Mouse (Mus musculus) liver, embryonic 14.5 days (tissue): ENCODE data around the gene Hspa12a. TPM values are rescaled to one million over a fixed set of nuclear protein-coding genes. Genes with fewer than 3 reads are reported as not detected.

ENCODE experiments used
- ATAC-seq: fragments of 200-750 bp; cut with Nextera tagmentation; 2 replicates; pipeline ENCODE4 v1.8.0; 2017; ENCODE audit warnings: moderate number of reproducible peaks, mild to moderate bottlenecking, moderate library complexity; ENCODE audit not compliant: insufficient read depth
- DNase-seq, 3 experiments: peaks; one replicate each; pipeline ENCODE4 v3.0.0-alpha.2; 2012 to 2013; ENCODE audit warnings: low read depth in 3 of 3, low spot score in 3 of 3
- H3K27ac ChIP-seq: fragments of 300-500 bp; sonication (generic); 2 replicates; pipeline ENCODE4 v1.5.1; 2014; ENCODE audit warnings: moderate library complexity, mild to moderate bottlenecking, control low read depth, inconsistent platforms
- H3K27me3 ChIP-seq: fragments of 300-500 bp; sonication (generic); 2 replicates; pipeline ENCODE4 v1.6.1; 2014; ENCODE audit warnings: mild to moderate bottlenecking, low read length, moderate library complexity; ENCODE audit not compliant: control insufficient read depth, insufficient read depth
- H3K36me3 ChIP-seq: fragments of 300-500 bp; sonication (generic); replicated peaks from 2 replicates; pipeline ENCODE4 v1.6.1; 2014; ENCODE audit warnings: low read depth; ENCODE audit not compliant: control insufficient read depth, insufficient read depth
- H3K4me1 ChIP-seq, 2 experiments: fragments of 200-500 bp in 1 of 2; fragments of 300-500 bp in 1 of 2; sonication (generic) in 1 of 2; replicated peaks; 2 replicates each; pipeline ENCODE4 v1.6.1; 2012 to 2014; ENCODE audit warnings: antibody characterized with exemption in 1 of 2, inconsistent platforms in 1 of 2, low read length in 1 of 2; ENCODE audit not compliant: control insufficient read depth in 2 of 2, insufficient read depth in 2 of 2
- H3K4me2 ChIP-seq: fragments of 300-500 bp; sonication (generic); 2 replicates; pipeline ENCODE4 v1.6.1; 2014; ENCODE audit warnings: low read depth, mild to moderate bottlenecking, control low read depth, moderate library complexity
- H3K4me3 ChIP-seq, 2 experiments: fragments of 200-500 bp in 1 of 2; fragments of 300-500 bp in 1 of 2; sonication (generic) in 1 of 2; 2 replicates each; pipeline ENCODE4 v1.5.1; 2012 to 2014; ENCODE audit warnings: low read depth in 2 of 2, low read length in 2 of 2, mild to moderate bottlenecking in 2 of 2, control low read depth in 1 of 2, inconsistent platforms in 1 of 2, moderate library complexity in 1 of 2; ENCODE audit not compliant: insufficient read depth in 1 of 2
- H3K9ac ChIP-seq: fragments of 300-500 bp; sonication (generic); replicated peaks from 2 replicates; pipeline ENCODE4 v1.6.1; 2014; ENCODE audit warnings: mild to moderate bottlenecking, control low read depth, moderate library complexity
- H3K9me3 ChIP-seq: fragments of 300-500 bp; sonication (generic); 2 replicates; pipeline ENCODE4 v1.6.1; 2016; ENCODE audit warnings: low read length, mixed read lengths; ENCODE audit not compliant: control insufficient read depth
- CTCF ChIP-seq: IDR thresholded peaks from 2 replicates; pipeline ENCODE4 v1.5.1; 2016; ENCODE audit warnings: antibody characterized with exemption, low read depth, control low read depth
- EP300 ChIP-seq: IDR thresholded peaks from 2 replicates; pipeline ENCODE4 v1.6.1; 2016; ENCODE audit warnings: antibody characterized with exemption, low read depth
- WGBS: fragments of 180-500 bp; shearing (Covaris S2); extraction: QIAGEN DNeasy Blood & Tissue Kit; methylation state at CpG from one replicate; pipeline ENCODE4 v1.1.7; 2014; ENCODE audit not compliant: insufficient replicate concordance; 5-methylcytosine and 5-hydroxymethylcytosine counted together
- polyA plus RNA-seq, 2 experiments: library from polyadenylated mRNA; depleted of rRNA in 1 of 2; stranded (reverse) in 1 of 2; unstranded in 1 of 2; fragments of >200 nt; fragmentation: Nextera tagmentation in 1 of 2; extraction: Ambion mirVana in 1 of 2; gene quantifications; 2 replicates each; pipeline versions ENCODE4 v1.2.1 to v1.2.3; 2012 to 2014

Gene Hspa12a
- polyA plus RNA-seq, 2 experiments, result 0.19 to 0.25 TPM

GRCm38 (mm10) chr19:58849333-58850131, 93.9 kb downstream of the Hspa12a start:
- Histone ChIP-seq H3K27ac (no peak overlapping the region), H3K4me2 (no peak overlapping the region), H3K9me3 (no peaks in the 10 kb centered on the region), H3K9ac (no peak overlapping the region), H3K4me3 (no peak overlapping the region), H3K27me3 (no peaks in the 10 kb centered on the region), H3K36me3 (no peaks in the 10 kb centered on the region), H3K4me1 (peaks cover 0 to 5% of the 10 kb centered on the region in 2 experiments; a peak in 1 of 4 replicates)
- TF ChIP-seq EP300 (no peak), CTCF (no peak)
- 38% methylated on average over 13 of the region's 13 CpGs for WGBS
- DNase-seq (no peak), ATAC-seq (no peak)

- no peak overlapping the region for H3K27ac ChIP-seq
- WGBS, result 57% methylated on average over 3 of the region's 3 CpGs
- H3K36me3 ChIP-seq, result no peaks in the 10 kb centered on the region
- H3K4me3 ChIP-seq, result no peak overlapping the region
- ATAC-seq (no peak), DNase-seq (no peak)
- TF ChIP-seq EP300 (no peak), CTCF (no peak)
- H3K9me3 ChIP-seq, result no peaks in the 10 kb centered on the region
- no peaks in the 10 kb centered on the region for H3K27me3 ChIP-seq
- no peak overlapping the region for H3K4me2 ChIP-seq
- no peak overlapping the region for H3K9ac ChIP-seq
- H3K4me1 ChIP-seq, result no peaks in the 10 kb centered on the region
These were observed 99.8 kb downstream of the Hspa12a start for GRCm38 (mm10) chr19:58843606-58844005.

GRCm38 (mm10) chr19:58840721-58841271, 102.7 kb downstream of the Hspa12a start:
- no peak overlapping the region for H3K4me2 ChIP-seq
- no peaks in the 10 kb centered on the region for H3K9me3 ChIP-seq
- H3K36me3 ChIP-seq, result no peaks in the 10 kb centered on the region
- ATAC-seq, result no peak
- no peak overlapping the region for H3K27ac ChIP-seq
- H3K4me3 ChIP-seq, result no peak overlapping the region
- H3K4me1 ChIP-seq, result no peaks in the 10 kb centered on the region
- H3K9ac ChIP-seq, result no peak overlapping the region
- no peak for DNase-seq
- H3K27me3 ChIP-seq, result no peaks in the 10 kb centered on the region
- 71% methylated on average over 5 of the region's 5 CpGs for WGBS
- TF ChIP-seq EP300, result no peak
- TF ChIP-seq CTCF, result no peak

GRCm38 (mm10) chr19:58839806-58840205, 103.6 kb downstream of the Hspa12a start:
- TF ChIP-seq CTCF (no peak), EP300 (no peak)
- ATAC-seq (no peak), DNase-seq (no peak)
- Histone ChIP-seq H3K4me2 (no peak overlapping the region), H3K9ac (no peak overlapping the region), H3K27me3 (no peaks in the 10 kb centered on the region), H3K4me3 (no peak overlapping the region), H3K9me3 (no peaks in the 10 kb centered on the region), H3K4me1 (no peaks in the 10 kb centered on the region), H3K36me3 (no peaks in the 10 kb centered on the region), H3K27ac (no peak overlapping the region)
- 62% methylated on average over 4 of the region's 4 CpGs for WGBS

GRCm38 (mm10) chr19:58839345-58839744, 104.1 kb downstream of the Hspa12a start:
- H3K27me3 ChIP-seq, result no peaks in the 10 kb centered on the region
- H3K36me3 ChIP-seq, result no peaks in the 10 kb centered on the region
- H3K9ac ChIP-seq, result no peak overlapping the region
- H3K27ac ChIP-seq, result no peak overlapping the region
- DNase-seq (no peak), ATAC-seq (no peak)
- no peaks in the 10 kb centered on the region for H3K4me1 ChIP-seq
- H3K4me3 ChIP-seq, result no peak overlapping the region
- TF ChIP-seq EP300, result no peak
- TF ChIP-seq CTCF, result no peak
- no peaks in the 10 kb centered on the region for H3K9me3 ChIP-seq
- no peak overlapping the region for H3K4me2 ChIP-seq
- 55% methylated on average over 3 of the region's 3 CpGs for WGBS
